Mouse (Mus musculus): ENCODE data around the gene Hpd. TPM values are rescaled to one million over a fixed set of nuclear protein-coding genes. Genes with fewer than 3 reads are reported as not detected.

The Hpd gene
- total and polyA plus RNA-seq, 3 experiments, result 0.20 TPM; not detected in 2

GRCm38 (mm10) chr5:123128426-123129169 is 53.9 kb downstream of the Hpd start (continued):
- TF ChIP-seq ZC3H11A (IDR thresholded peaks at IDR 0.05; ENCODE audit: low read depth, low read length) (no peak), MXI1 (IDR thresholded peaks at IDR 0.05; ENCODE audit: low read depth, low read length) (peak; percentile 80), MEF2A (IDR thresholded peaks at IDR 0.05; ENCODE audit: borderline replicate concordance, low read depth, low read length) (peak; percentile 47), JUN (IDR thresholded peaks at IDR 0.05; ENCODE audit: insufficient read depth, low read depth, low read length) (peak; percentile 13; the same call in 1 of the 2 replicates), MYC (IDR thresholded peaks at IDR 0.05; ENCODE audit: low read depth, low read length) (peak; percentile 69), ETS1 (conservative IDR thresholded peaks at IDR 0.05; ENCODE audit: low read depth, low read length) (peak; percentile 93), NELFE (IDR thresholded peaks at IDR 0.05; ENCODE audit: low read depth, low read length) (no peak; the same call in 1 of the 2 replicates), MAZ (IDR thresholded peaks at IDR 0.05; ENCODE audit: low read depth, low read length) (peak; percentile 89), ZMIZ1 (IDR thresholded peaks at IDR 0.05; ENCODE audit: low read depth, low read length) (peak; percentile 50), EP300 (IDR thresholded peaks at IDR 0.05; ENCODE audit: low read length) (peak; percentile 70; the same call in 1 of the 2 replicates), CHD2 (IDR thresholded peaks at IDR 0.05; ENCODE audit: low read length) (peak; percentile 5)

DNA sequence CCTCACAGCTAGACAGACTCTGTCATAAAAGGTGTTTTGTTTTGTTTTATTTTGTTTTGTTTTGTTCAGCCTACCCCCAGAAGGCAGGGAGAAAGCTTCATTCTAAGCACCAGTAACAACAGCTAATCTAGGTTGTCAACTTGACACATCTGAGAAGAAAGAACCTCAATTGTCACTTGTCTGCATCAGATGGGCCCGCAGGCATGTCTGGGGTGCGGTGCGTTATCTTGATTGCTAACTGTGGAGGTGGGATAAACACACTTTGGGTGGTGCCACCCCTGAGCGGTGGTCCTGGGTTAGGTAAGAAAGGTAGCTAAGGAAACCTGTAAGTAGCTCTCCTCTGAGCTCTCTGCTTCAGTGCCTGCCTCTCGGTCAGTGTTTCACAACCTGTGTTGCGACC is 55.5 kb downstream of the Hpd start:
- H3K4me1 ChIP-seq (ENCODE audit: control insufficient read depth in 1 of 2, insufficient read depth in 2 of 2), result peaks cover 7 to 63% of the 10 kb centered on the region in 2 experiments
- in situ Hi-C loops (cut with MboI; ENCODE audit: low pct_ligation_motif_present, low pct_unique_long_range_greater_than_20kb, low sequenced_read_pairs), result no loop called here
- H3K36me3 ChIP-seq (replicated peaks in 1 of 2; ENCODE audit: control insufficient read depth in 1 of 2, insufficient read depth in 1 of 2, low read length in 1 of 2), result peaks cover 22 to 35% of the 10 kb centered on the region in 2 experiments

DNA sequence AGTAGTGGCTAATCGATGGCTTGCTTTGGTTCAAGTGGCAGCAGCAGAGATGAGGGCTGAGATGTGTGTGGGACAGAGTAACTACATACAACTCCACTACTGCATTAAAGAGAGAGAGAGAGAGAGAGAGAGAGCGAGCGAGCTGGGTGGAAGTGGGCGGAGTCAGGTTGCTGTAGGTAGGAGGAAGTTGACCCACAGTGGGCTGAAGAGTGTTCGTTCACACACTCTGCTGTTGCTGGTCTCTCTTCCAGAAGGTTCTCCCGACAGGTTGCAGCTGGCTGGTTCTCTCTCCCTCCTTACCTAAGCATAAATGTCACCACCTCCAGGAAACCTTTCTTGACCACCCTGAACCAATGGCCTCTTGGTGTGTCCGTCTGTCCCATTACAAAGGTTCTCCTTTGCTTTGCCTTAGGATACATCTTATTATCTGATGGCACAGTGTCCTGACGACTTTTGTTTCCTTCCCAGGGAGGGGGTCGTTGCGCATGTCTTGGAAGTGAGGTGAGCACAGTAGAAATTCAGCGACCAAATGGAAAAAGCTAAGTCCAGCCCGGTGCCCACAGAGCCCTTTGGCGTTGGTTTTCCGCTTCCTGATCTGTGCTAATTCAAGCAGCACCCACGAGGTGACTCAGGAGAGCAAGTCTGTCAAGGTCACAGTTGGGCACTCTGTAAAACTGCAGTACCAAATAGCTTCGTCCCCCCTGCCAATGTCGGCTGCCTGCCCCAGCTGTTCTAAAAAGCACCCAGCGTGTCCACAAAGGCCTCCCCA is 56.7 kb downstream of the Hpd start:
- peaks cover 11% of the 10 kb centered on the region for H3K9me3 ChIP-seq (replicated peaks; ENCODE audit: low read length)
- peaks cover 24 to 45% of the 10 kb centered on the region in 2 experiments for H3K36me3 ChIP-seq (replicated peaks in 1 of 2; ENCODE audit: control insufficient read depth in 1 of 2, insufficient read depth in 1 of 2, low read length in 1 of 2)
- H3K27ac ChIP-seq (ENCODE audit: insufficient read depth, low read depth), result peak overlapping the region; percentile 93
- H3K9ac ChIP-seq (ENCODE audit: insufficient read depth, low read depth), result peak overlapping the region; percentile 54
- dilution Hi-C loops (cut with MboI; ENCODE audit: extremely low pct_ligation_motif_present, extremely low pct_unique_long_range_greater_than_20kb, low sequenced_read_pairs), result no loop called here
- in situ Hi-C loops (cut with MboI; ENCODE audit: low pct_ligation_motif_present, low pct_unique_long_range_greater_than_20kb, low sequenced_read_pairs), result no loop called here
- H3K4me3 ChIP-seq (replicated peaks in 1 of 3; ENCODE audit: low read depth in 2 of 3, low read length in 2 of 3, poor library complexity in 1 of 3), result peak overlapping the region in 2 of 3 experiments; percentile 28 to 34
- peaks cover 47% of the 10 kb centered on the region for H3K79me2 ChIP-seq (replicated peaks; ENCODE audit: control insufficient read depth, extremely low read depth, insufficient read depth, poor library complexity, severe bottlenecking)
- H3K27me3 ChIP-seq (replicated peaks), result no peaks in the 10 kb centered on the region
- peak overlapping the region; percentile 82 for H3K4me2 ChIP-seq (ENCODE audit: insufficient read depth, low read depth, poor library complexity, severe bottlenecking)
- peak; percentile 72 for DNase-seq (ENCODE audit: extremely low read depth)
- peaks cover 7 to 58% of the 10 kb centered on the region in 2 experiments for H3K4me1 ChIP-seq (ENCODE audit: control insufficient read depth in 1 of 2, insufficient read depth in 2 of 2)
- no peak for TF ChIP-seq CHD2 (IDR thresholded peaks at IDR 0.05; ENCODE audit: low read length)
- peak; percentile 55; the same call in 1 of the 2 replicates for TF ChIP-seq NRF1 (IDR thresholded peaks at IDR 0.05; ENCODE audit: low read depth, low read length)
- TF ChIP-seq TBP (conservative IDR thresholded peaks at IDR 0.05; ENCODE audit: low read depth, low read length), result no peak; the same call in 1 of the 2 replicates
- no peak for TF ChIP-seq JUN (IDR thresholded peaks at IDR 0.05; ENCODE audit: insufficient read depth, low read depth, low read length)
- no peak for TF ChIP-seq E2F4 (IDR thresholded peaks at IDR 0.05; ENCODE audit: insufficient replicate concordance, low read depth, low read length)
- peak; percentile 17; the same call in 1 of the 2 replicates for TF ChIP-seq MAZ (IDR thresholded peaks at IDR 0.05; ENCODE audit: low read depth, low read length)
- no peak for TF ChIP-seq CTCF (conservative IDR thresholded peaks at IDR 0.05 in 1 of 2, IDR thresholded peaks at IDR 0.05 in 1 of 2; ENCODE audit: low read depth in 2 of 2, low read length in 2 of 2)
- TF ChIP-seq RAD21 (IDR thresholded peaks at IDR 0.05; ENCODE audit: low read depth, low read length), result no peak
- 0 out of 2 replicates have a peak, but pooled peaks have one; percentile 47 for TF ChIP-seq SIN3A (IDR thresholded peaks at IDR 0.05; ENCODE audit: low read length)
- peak; percentile 55 for TF ChIP-seq ETS1 (conservative IDR thresholded peaks at IDR 0.05; ENCODE audit: low read depth, low read length)
- TF ChIP-seq USF2 (conservative IDR thresholded peaks at IDR 0.05; ENCODE audit: low read depth, low read length), result no peak
- no peak for TF ChIP-seq HCFC1 (IDR thresholded peaks at IDR 0.05; ENCODE audit: low read depth, low read length)
- TF ChIP-seq IRF4 (IDR thresholded peaks at IDR 0.05; ENCODE audit: low read depth, low read length), result no peak
- no peak for TF ChIP-seq KAT2A (IDR thresholded peaks at IDR 0.05; ENCODE audit: insufficient replicate concordance, low read length)
- TF ChIP-seq BHLHE40 (IDR thresholded peaks at IDR 0.05; ENCODE audit: low read depth, low read length), result peak; percentile 39; the same call in 1 of the 2 replicates
- no peak; the same call in 1 of the 2 replicates for TF ChIP-seq CHD1 (IDR thresholded peaks at IDR 0.05; ENCODE audit: low read depth, low read length)
- TF ChIP-seq ZMIZ1 (IDR thresholded peaks at IDR 0.05; ENCODE audit: low read depth, low read length), result peak; percentile 65; the same call in 1 of the 2 replicates

More for the DNA sequence above, 55.5 kb downstream of the Hpd start:
- DNase-seq (ENCODE audit: extremely low read depth), result no peak
- H3K27ac ChIP-seq (ENCODE audit: insufficient read depth, low read depth), result peak overlapping the region; percentile 98
- peak overlapping the region in 1 of 3 experiments; percentile 7 for H3K4me3 ChIP-seq (replicated peaks in 1 of 3; ENCODE audit: low read depth in 2 of 3, low read length in 2 of 3, poor library complexity in 1 of 3)
- dilution Hi-C loops (cut with MboI; ENCODE audit: extremely low pct_ligation_motif_present, extremely low pct_unique_long_range_greater_than_20kb, low sequenced_read_pairs), result no loop called here
- H3K9me3 ChIP-seq (replicated peaks; ENCODE audit: low read length), result peaks cover 11% of the 10 kb centered on the region
- peak overlapping the region; percentile 42; the same call in 1 of the 2 replicates for H3K9ac ChIP-seq (ENCODE audit: insufficient read depth, low read depth)
- TF ChIP-seq ZKSCAN1 (IDR thresholded peaks at IDR 0.05; ENCODE audit: borderline replicate concordance, low read depth, low read length), result no peak
- TF ChIP-seq NRF1 (IDR thresholded peaks at IDR 0.05; ENCODE audit: low read depth, low read length), result no peak
- no peak for TF ChIP-seq CHD2 (IDR thresholded peaks at IDR 0.05; ENCODE audit: low read length)
- no peak for TF ChIP-seq ELF1 (IDR thresholded peaks at IDR 0.05; ENCODE audit: low read depth, low read length)
- TF ChIP-seq MXI1 (IDR thresholded peaks at IDR 0.05; ENCODE audit: low read depth, low read length), result no peak
- no peak for TF ChIP-seq USF2 (conservative IDR thresholded peaks at IDR 0.05; ENCODE audit: low read depth, low read length)
- no peaks in the 10 kb centered on the region for H3K27me3 ChIP-seq (replicated peaks)
- peak overlapping the region; percentile 87 for H3K4me2 ChIP-seq (ENCODE audit: insufficient read depth, low read depth, poor library complexity, severe bottlenecking)
- peaks cover 59% of the 10 kb centered on the region for H3K79me2 ChIP-seq (replicated peaks; ENCODE audit: control insufficient read depth, extremely low read depth, insufficient read depth, poor library complexity, severe bottlenecking)

Data from CH12.LX (cell line).